Mouse (Mus musculus) layer of hippocampus, adult 8-10 months (tissue): ENCODE measurements at regions not wholly inside any gene's neighbourhood (a gene's known extent, or its start where the extent isn't known, plus 50 kb on each side); places are given as distances from the start of the nearest gene placed in this dataset.
"Not testable (repeated sequence)": the region's sequence is repeated elsewhere in the genome, so short reads cannot be mapped to it uniquely, and the experiment has no call there.

Experiments used
- DNase-seq, 2 experiments: peaks; one replicate each; pipeline ENCODE4 v3.0.0; 2022; ENCODE audit warnings: low spot score in 2 of 2

DNA sequence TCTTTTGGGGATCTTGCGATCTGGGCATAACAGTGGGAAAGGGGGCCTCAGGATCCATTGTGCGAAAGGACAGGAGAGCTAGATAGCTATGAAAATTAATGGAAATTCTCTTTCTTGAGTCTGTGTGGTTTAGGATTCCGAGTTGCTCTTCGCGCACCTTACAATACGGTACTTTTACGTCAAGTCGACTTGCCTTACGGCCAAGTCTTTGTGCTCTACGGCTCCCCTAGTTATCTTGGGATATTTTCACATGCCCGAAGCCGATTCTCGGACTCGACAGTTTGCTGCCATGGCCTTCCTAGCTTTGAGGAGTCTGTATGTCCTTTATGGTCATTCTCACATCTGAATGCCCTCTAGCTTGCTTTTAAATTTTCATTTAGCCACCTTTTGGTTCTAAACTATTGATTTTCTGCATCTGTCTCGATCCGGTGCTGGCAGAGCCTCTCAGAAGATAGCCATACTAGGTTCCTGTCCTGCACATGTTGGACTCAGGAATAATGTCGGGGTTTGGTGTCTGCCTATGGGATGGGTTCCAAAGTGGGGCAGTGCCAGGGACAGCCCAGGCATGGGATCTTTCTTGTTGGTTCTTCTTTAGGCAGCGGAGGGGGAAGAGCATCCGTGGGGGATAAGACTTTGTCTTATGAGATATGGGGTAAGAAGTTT lies 109.0 kb upstream of the Olfr1324 start:
- peak in 1 of 2 experiments; percentile 71 for DNase-seq

DNA sequence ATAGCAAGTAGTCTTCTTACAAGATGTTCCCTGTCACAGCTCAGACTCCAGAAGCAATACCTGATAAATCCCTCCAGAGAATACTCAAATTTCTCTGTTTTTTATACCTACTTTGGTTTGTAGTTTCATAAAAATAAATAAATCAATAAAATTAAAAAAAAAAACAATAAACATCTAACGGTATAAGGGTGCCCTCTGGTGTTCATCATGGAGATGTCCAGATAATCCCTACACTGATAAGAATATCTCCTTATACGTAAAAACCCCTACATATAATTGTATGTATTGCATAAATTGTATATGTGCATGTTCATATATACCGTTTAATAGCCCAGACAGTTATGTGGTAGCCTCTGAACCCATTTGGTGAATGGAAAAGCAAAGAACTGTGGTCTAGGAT lies 75.7 kb upstream of the Olfr1324 start:
- no peak for DNase-seq

- DNase-seq = no peak
Observed at GRCm38 (mm10) chrX:50501181-50501580, 72.9 kb upstream of the Olfr1324 start.

DNA sequence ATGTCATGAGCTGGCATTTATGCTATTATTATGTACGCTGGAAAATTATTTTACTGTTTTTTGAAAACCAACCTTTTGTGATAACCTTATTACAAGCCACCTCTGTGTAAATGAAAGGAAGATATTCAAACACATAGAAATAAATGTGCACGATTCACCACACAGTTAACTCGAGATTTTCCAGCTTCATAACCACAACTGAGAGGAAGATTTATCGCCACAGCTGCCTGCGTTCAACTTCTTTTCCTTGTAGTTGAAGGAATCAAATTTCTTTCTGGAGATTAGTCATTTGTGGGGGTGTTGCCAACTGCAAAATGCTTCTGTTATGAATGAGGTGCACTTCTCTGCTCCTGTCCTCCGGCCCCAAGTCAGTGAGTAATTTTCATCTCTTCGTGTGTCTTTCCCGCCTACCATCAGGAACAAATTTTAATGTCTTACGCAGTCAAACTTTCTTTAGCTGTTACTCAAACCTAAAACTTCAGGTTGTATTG lies 62.2 kb upstream of the Olfr1324 start:
- not testable (repeated sequence) for DNase-seq
